Mouse (Mus musculus) kidney, adult 9 months (tissue): Measurements from ENCODE around the gene Stc2.
A peak's percentile ranks its signal among the peaks of the same experiment; 100 is the strongest.

ENCODE experiments used
- DNase-seq: peaks from one replicate; pipeline ENCODE4 v3.0.0; 2022

Stc2 gene

GRCm38 (mm10) chr11:31369648-31370286, at the start of gene Stc2:
Gene Stc2 (minus strand): TSS chr11:31370074.
- DNase-seq: peak; percentile 37

DNA sequence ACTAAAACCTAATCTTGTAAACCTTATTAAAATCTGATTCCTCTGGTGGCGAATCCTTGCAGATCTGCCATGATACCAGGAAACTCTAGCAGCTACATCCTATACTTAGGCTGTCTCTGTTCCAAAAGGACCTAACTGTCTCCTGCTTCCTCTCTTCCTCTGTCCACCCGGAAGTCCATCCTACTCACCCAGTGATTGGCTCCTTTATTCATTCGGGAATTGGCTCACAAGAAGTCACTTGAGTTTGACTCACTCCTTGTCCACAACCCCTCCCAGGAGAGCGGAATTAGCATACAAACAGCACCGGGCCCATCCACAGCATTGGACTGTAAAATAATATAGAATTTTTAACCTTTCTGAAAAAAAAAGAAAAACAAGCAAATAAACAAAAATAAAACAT, 47.2 kb upstream of the Stc2 start:
- no peak for DNase-seq

DNA sequence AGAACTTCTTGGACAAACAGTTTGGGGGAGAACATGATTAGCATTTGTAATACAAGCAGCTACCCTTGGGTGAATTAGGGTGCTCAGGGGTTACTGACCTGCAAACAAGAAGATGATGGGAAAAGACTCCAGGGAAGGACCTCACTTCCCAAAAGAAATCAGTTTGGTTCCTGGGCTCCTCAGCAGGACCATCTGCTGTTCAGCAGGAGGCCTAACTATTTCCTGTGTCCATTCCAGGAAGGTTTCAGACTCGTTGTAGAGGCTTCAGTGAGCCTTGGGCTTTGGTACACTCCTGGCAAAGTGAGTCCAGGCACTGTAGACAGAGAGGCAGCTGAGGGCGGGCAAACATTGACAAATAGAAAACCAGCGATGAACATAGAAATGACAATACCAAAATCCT, 42.5 kb upstream of the Stc2 start:
- no peak for DNase-seq

GRCm38 (mm10) chr11:31406736-31407135, 36.9 kb upstream of the Stc2 start:
- DNase-seq: no peak

DNA sequence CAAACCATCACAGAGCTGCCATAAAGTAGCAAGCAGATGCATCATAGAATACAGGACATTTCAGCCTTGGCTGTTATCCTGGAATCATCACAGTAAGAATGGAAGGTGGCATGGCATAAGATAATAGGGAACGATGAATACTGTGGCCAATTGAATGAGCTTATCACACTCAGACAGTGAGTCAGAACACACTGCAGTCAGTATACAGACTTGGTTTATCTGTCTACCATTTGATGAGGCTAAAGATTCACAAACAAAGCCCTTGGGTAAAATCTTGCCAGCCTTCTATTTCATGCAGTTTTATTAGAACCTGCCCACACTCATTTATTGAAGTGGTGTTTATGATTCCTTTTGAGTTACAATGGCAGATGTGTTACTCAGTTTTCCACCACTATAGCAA, 33.2 kb upstream of the Stc2 start:
- no peak for DNase-seq

DNA sequence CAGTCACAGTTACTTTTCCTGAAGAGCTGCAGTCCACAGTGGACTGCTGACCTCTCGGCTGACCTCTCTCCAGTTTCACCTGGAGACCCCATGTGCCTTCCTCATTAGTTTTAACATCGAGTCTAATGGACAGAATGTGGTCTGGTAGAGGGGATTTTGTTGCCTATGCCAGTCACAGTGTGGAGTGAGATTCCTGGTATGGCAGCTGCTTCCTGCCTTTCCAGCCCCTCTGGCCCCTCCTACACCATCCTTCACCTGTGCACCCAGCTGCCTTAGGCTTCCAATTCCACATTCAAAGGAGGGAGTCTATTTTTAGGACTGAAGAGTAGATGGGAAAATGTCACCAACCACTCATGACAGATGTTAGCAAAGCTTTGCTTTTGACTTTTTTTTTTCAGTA, 28.7 kb upstream of the Stc2 start:
- no peak for DNase-seq

- DNase-seq: no peak
These were observed 27.0 kb upstream of the Stc2 start for GRCm38 (mm10) chr11:31396638-31397417.

- no peak for DNase-seq
These were observed 24.2 kb upstream of the Stc2 start for GRCm38 (mm10) chr11:31394026-31394425.

GRCm38 (mm10) chr11:31392340-31392739, 22.5 kb upstream of the Stc2 start:
- DNase-seq: no peak

- no peak for DNase-seq
These were observed 19.0 kb upstream of the Stc2 start for GRCm38 (mm10) chr11:31388890-31389289.

DNA sequence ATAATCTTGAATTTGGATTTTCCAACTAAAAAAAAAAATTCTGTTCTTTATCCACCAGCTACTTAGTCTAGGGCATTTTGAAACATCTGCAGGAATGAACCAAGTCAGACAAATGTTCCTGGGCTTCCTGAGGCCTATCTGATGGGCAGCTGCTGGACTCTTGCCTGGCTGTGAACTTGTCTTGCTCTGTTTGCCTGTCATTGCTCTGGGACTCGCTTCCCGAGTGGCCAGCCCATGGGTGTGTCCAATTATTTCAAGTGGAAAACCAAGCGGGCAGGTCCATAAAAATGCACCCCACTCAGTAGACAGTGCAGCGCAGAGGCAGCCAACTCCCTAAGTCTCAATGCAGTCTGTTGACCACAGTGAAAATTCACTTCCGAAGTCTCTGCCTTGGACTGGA, 17.7 kb upstream of the Stc2 start:
- no peak for DNase-seq

- DNase-seq: peak; percentile 35
These were observed 16.7 kb upstream of the Stc2 start for GRCm38 (mm10) chr11:31386571-31386970.

DNA sequence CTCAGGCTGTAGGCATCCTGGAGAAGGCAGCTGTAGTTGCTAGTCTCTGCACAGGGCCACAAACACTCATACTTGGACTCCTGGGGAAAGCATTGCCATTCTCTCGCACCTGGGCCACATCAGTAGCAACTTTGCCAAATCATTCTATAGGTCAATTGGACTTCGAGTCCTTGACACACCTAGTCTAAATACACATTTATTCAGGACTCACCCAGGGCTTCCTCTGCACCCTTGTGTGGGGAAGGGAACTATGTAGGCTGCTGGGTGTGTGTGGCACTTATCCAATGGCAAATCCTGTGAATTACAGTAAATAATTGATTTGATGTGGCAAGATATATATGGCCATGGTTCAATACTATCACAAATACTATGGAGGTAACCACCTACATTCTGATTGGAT, 14.1 kb upstream of the Stc2 start:
- no peak for DNase-seq

- no peak for DNase-seq
These were observed 12.3 kb upstream of the Stc2 start for GRCm38 (mm10) chr11:31382145-31382544.

DNA sequence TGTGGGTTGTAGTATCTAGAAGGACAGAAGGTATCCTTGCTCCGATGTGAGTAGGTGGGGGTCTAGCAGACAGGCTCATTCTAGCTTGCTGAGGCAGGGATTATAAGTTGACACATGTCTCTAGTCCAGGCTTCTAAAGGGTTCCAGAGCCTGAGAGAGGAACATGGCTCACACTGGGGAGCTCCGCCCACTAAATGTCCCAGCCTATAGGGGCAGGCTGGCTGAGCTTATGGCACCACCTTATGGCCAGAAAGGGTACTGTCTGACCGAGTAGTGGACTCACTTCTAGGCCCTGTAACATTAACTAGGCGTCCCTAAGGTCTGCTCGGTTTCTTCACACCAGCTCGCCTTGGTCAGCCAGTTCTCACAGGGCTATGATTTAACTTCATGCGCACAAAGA, 3.6 kb upstream of the Stc2 start:
- peak; percentile 42 for DNase-seq

- no peak for DNase-seq
These were observed 2.3 kb upstream of the Stc2 start for GRCm38 (mm10) chr11:31372206-31372605.

DNA sequence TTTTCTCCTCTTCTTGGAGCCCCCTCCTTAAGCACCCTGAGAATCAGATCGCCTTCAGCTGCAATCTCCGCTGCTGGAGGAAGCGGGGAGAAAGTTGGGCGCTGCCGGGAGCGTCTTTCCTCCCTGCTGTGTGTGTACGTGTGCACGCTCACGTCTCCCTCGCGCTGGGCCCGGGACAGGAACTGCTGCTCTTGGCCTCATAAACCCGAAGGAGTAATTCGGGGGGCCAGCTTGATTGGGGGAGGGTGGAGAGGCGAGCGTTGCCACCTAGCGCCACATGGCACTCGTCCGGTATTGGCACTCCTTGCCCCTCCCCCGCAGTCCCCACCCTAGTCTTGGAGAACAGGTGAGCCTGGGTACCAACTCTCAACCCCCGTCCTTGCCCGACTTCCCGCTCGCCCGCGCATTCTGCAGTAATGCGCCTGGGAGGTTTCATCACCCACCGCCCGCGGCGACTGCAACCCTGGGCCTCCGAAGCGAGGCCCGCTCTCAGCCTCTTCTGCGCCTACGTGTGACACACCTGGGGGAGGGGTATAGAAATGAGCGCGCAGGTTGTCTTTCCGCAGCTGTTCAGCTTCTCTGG, 1.5 kb upstream of the Stc2 start:
- no peak for DNase-seq

DNA sequence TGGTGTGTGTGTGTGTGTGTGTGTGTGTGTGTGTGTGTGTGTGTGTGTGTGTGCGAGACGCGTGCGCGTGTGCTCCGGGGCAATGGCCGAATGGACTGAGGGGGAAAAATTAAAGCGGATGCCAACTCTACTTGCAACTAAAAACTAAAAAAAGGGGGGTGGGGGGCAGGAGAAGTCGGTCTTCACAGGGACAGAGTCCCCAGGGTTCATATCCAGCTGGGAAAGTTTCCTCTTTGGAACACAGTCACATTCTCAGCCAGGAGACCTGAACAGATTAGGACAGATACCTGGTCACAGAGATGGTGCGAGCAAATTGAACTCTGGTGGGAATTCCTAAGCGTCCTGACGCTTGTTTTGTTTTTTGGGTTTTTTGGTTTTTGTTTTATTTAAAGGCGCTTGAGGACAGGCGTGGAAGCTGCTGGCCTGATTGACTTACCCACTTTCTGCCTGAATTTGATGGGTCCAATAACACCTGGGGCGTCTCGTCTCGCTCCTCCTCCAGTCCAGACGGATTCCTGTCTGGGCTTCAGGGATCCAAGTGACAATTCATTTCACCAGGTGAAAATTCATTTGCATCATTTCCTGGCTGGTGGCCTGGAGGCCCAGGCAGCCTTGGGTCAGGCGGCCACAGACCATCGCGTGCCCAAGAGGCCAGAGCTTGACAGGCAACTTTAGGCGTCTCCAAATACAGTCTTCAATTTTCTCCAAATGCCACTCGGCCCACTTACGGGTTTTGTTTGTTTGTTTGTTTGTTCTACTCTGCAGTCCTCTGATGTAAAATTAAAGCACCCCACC, 759 bp upstream of the Stc2 start:
- no peak for DNase-seq

- no peak for DNase-seq
These were observed 768 bp downstream of the Stc2 start for GRCm38 (mm10) chr11:31368965-31369647.

DNA sequence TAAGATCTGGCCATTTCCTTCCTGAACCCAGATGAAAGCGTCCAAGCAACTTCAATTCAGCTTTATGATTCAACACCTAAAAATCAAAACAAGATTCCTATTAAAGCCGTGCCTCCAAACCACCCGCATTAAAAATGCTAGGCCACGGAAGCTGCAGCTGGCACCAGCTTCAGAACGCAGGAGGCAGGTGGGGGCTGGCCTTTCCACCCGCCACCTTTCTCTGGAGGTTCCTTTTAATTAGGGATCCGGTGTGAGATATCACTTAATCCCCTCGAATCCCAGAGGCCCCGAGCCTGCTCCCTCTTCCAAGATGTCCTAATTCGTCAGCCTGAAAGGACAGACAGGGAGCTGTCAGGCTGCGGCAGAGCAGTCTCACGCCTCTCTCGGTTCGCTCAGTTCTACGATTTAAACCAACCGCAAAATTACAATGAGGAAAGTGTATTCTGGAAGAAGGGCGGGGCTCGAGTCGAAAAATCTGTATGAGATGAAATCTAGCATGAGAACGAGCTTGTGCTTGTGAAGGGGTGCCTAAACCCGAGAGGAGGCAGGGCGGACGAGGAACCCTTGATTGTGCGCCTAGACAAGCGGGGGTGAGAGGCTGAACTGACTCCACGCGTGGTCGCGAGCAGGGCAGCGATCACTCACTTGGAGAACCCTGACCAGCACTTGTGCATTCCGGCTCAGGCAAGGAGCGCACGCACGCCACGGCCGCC, 1.5 kb downstream of the Stc2 start:
- DNase-seq: no peak

DNA sequence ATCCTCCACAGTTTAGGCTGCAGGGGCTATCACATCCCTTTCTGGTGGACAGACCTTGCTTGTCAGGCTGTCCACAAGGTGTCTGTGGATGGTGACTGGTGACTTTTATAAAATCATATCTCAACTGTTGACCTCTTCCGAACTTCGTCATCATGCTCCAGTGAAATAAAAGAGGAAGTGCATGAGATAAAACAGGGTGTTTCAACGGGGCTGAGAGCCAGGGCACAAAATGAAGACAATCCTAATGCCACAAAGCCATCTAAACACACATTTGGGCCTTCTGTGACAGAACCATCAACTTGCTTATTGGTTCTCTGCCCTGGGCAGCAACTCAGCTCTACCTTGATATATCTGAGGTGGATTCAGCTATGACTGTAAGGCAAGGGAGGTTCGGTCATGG, 3.0 kb downstream of the Stc2 start:
- no peak for DNase-seq

GRCm38 (mm10) chr11:31366421-31366820, 3.5 kb downstream of the Stc2 start:
- DNase-seq: no peak
